ENCODE assay signal across 9 mouse cellular contexts in the genomic region with DNA sequence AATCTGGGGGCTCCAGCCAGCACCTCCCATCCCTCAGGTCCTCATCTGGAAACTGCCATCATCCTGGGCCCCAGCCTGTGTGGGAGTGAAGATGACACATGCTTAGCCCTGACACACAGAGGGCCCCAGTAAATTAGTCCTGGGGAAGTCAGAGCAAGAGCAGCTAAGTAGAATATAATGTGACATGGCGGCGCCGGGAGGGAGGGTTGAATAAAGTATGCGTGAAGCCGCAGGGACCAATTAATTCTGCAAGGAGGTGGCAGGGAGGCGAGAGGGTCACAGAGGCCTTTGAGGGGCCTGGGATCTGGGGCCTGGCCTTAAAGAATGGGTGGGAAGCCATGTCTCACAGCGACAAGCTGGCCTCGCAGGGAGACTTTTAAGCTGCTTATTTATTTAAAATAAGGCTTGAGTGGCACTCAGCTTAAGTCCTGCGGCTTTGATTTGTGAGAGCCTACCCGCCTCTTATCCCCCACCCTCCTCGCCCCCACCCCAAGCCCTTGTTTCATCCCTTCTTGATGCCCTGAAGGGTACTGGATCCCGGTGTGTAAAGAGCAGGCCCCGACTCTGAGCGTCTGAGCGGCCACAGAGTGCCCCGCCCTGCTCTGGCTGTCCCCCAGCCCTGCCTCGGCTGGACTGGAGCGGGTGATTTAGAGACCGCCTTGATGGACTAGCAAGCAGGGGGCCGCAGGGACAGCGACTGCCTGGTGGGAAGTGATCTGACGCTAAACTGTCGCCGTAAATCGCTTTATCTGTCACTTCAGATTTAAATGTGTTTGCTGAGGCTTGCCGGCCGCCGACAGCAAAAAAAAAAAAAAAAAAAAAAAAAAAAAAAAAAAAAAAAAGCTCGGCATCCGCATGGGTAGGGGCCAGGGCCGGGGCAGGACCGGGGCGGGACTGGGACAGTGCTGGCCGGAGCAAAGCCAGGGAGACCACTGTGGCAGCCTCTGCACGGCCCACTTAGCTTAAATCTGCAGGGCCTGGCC. TPM values are rescaled to one million over a fixed set of nuclear protein-coding genes. Genes with fewer than 3 reads are reported as not detected.
DNase-seq lines count a peak whose midpoint lies in the region; ATAC-seq and TF ChIP-seq lines count a peak whose summit lies in the region.
"Had no signal": no experiment of that assay in that cellular context is flagged by ENCODE, and none has a peak within 500 bp of the region (broad histone marks: within the 10 kb centered on the region; RNA-seq: fewer than 3 reads in every experiment).

No protein-coding gene starts in this region.

- peak overlapping the region; percentile 45 for H3K4me2 ChIP-seq in kidney, embryonic 16.5 days (replicated peaks; ENCODE audit: low read depth, low read length)
- H3K4me2 ChIP-seq in forebrain, postnatal 0 days (ENCODE audit: low read depth) = peak overlapping the region; percentile 23; the same call in 1 of the 2 replicates
- H3K4me2 ChIP-seq in limb, embryonic 12.5 days = peak overlapping the region; percentile 49
- H3K4me2 ChIP-seq in neural tube, embryonic 13.5 days = peak overlapping the region; percentile 36

- no peaks in the 10 kb centered on the region for H3K9me3 ChIP-seq in kidney, embryonic 16.5 days (ENCODE audit: low read length)
- H3K9me3 ChIP-seq in forebrain, postnatal 0 days (ENCODE audit: low read length) = no peaks in the 10 kb centered on the region
- no peaks in the 10 kb centered on the region for H3K9me3 ChIP-seq in limb, embryonic 12.5 days
- H3K9me3 ChIP-seq in neural tube, embryonic 13.5 days = no peaks in the 10 kb centered on the region

- H3K4me1 ChIP-seq in kidney, embryonic 16.5 days (ENCODE audit: insufficient read depth, low read length) = peaks cover 70% of the 10 kb centered on the region
- peaks cover 23% of the 10 kb centered on the region for H3K4me1 ChIP-seq in forebrain, postnatal 0 days (ENCODE audit: insufficient read depth)
- H3K4me1 ChIP-seq in limb, embryonic 12.5 days (replicated peaks) = peaks cover 58% of the 10 kb centered on the region
- H3K4me1 ChIP-seq in neural tube, embryonic 13.5 days (replicated peaks) = peaks cover 97% of the 10 kb centered on the region

- H3K27me3 ChIP-seq in kidney, embryonic 16.5 days (ENCODE audit: insufficient read depth, low read length) = 0 out of 2 replicates have a peak, but pooled peaks cover 10% of the 10 kb centered on the region
- no peaks in the 10 kb centered on the region for H3K27me3 ChIP-seq in forebrain, postnatal 0 days (ENCODE audit: insufficient read depth, low read length)
- H3K27me3 ChIP-seq in limb, embryonic 12.5 days = peaks cover 62% of the 10 kb centered on the region
- H3K27me3 ChIP-seq in neural tube, embryonic 13.5 days = peaks cover 54% of the 10 kb centered on the region

- H3K27ac ChIP-seq in kidney, embryonic 16.5 days (ENCODE audit: low read length) = peak overlapping the region; percentile 51
- no peak overlapping the region for H3K27ac ChIP-seq in forebrain, postnatal 0 days (ENCODE audit: low read depth, low read length)
- H3K27ac ChIP-seq in limb, embryonic 12.5 days = no peak overlapping the region; the same call in 1 of the 2 replicates
- peak overlapping the region; percentile 71 for H3K27ac ChIP-seq in neural tube, embryonic 13.5 days (replicated peaks)

- DNase-seq in kidney, adult 11 months = no peak
- DNase-seq in forebrain, postnatal 0 days = no peak
- no peak for DNase-seq in spleen, adult 12 weeks (ENCODE audit: low spot score)
- no peak for DNase-seq in cerebellum, adult 8-10 months
- no peak for DNase-seq in spleen, postnatal 36 days (ENCODE audit: low spot score in 2 of 2)

- no peaks in the 10 kb centered on the region for H3K36me3 ChIP-seq in kidney, embryonic 16.5 days (ENCODE audit: insufficient read depth, low read length)
- no peaks in the 10 kb centered on the region for H3K36me3 ChIP-seq in forebrain, postnatal 0 days (ENCODE audit: insufficient read depth)
- no peaks in the 10 kb centered on the region for H3K36me3 ChIP-seq in limb, embryonic 12.5 days
- no peaks in the 10 kb centered on the region for H3K36me3 ChIP-seq in neural tube, embryonic 13.5 days

- no peak for TF ChIP-seq CTCF in forebrain, postnatal 0 days (IDR thresholded peaks at IDR 0.05; ENCODE audit: low read depth)

- H3K9ac ChIP-seq in kidney, embryonic 16.5 days (replicated peaks; ENCODE audit: low read length) = peak overlapping the region; percentile 43; the same call in 1 of the 2 replicates
- no peak overlapping the region for H3K9ac ChIP-seq in forebrain, postnatal 0 days
- H3K9ac ChIP-seq in limb, embryonic 12.5 days (replicated peaks) = peak overlapping the region; percentile 53
- H3K9ac ChIP-seq in neural tube, embryonic 13.5 days = peak overlapping the region; percentile 55

- peak; percentile 69 for ATAC-seq in kidney, embryonic 16.5 days (ENCODE audit: low FRiP score, low TSS enrichment)
- no peak for ATAC-seq in forebrain, postnatal 0 days
- ATAC-seq in limb, embryonic 12.5 days (ENCODE audit: insufficient number of reproducible peaks, insufficient read depth, low FRiP score, low TSS enrichment, low read depth) = no peak
- ATAC-seq in neural tube, embryonic 13.5 days (ENCODE audit: low read depth) = no peak

- no peak overlapping the region for H3K4me3 ChIP-seq in kidney, embryonic 16.5 days (ENCODE audit: low read length)
- no peak overlapping the region for H3K4me3 ChIP-seq in forebrain, postnatal 0 days (ENCODE audit: low read depth, low read length)
- peak overlapping the region; percentile 20; the same call in 1 of the 2 replicates for H3K4me3 ChIP-seq in limb, embryonic 12.5 days (replicated peaks)
- H3K4me3 ChIP-seq in neural tube, embryonic 13.5 days = no peak overlapping the region
- H3K4me3 ChIP-seq: erythroblast, embryonic 14.5 days had no signal

- WGBS in kidney, embryonic 16.5 days = 6% methylated on average over 29 of the region's 35 CpGs
- WGBS in forebrain, postnatal 0 days = 13% methylated on average over 33 of the region's 35 CpGs
- WGBS in limb, embryonic 12.5 days = 4% methylated on average over 34 of the region's 35 CpGs
- WGBS in neural tube, embryonic 13.5 days = 1% methylated on average over 33 of the region's 35 CpGs

RNA-seq across cellular contexts. Expression of a gene that starts 13.5 kb away (rescaled TPM):
- 15.6 and 16.4 TPM in 2 replicates for polyA plus RNA-seq in kidney, embryonic 16.5 days (2015; fragmentation: Nextera tagmentation; extraction: Ambion mirVana)
- 8.1 and 9.4 TPM in 2 replicates for total RNA-seq in forebrain, postnatal 0 days (2014; rRNA removed)
- polyA plus RNA-seq in forebrain, postnatal 0 days (2015; fragmentation: Nextera tagmentation; extraction: Ambion mirVana) = 8.0 and 8.5 TPM in 2 replicates
- polyA plus RNA-seq in limb, embryonic 12.5 days (2016; fragmentation: Nextera tagmentation; extraction: Ambion mirVana) = 12.3 and 13.2 TPM in 2 replicates
- 4.4 and 5.2 TPM in 2 replicates for polyA plus RNA-seq in neural tube, embryonic 13.5 days (2015; fragmentation: Nextera tagmentation; extraction: Ambion mirVana)

RNA-seq across cellular contexts. Expression of a gene that starts 30.3 kb away (rescaled TPM):
- polyA plus RNA-seq in kidney, embryonic 16.5 days (2015; fragmentation: Nextera tagmentation; extraction: Ambion mirVana) = 305 and 314 TPM in 2 replicates
- 124 and 133 TPM in 2 replicates for total RNA-seq in forebrain, postnatal 0 days (2014; rRNA removed)
- polyA plus RNA-seq in forebrain, postnatal 0 days (2015; fragmentation: Nextera tagmentation; extraction: Ambion mirVana) = 146 and 156 TPM in 2 replicates
- polyA plus RNA-seq in limb, embryonic 12.5 days (2016; fragmentation: Nextera tagmentation; extraction: Ambion mirVana) = 292 and 312 TPM in 2 replicates
- polyA plus RNA-seq in neural tube, embryonic 13.5 days (2015; fragmentation: Nextera tagmentation; extraction: Ambion mirVana) = 244 and 248 TPM in 2 replicates

RNA-seq across cellular contexts. Expression of a gene that starts 35.5 kb away (rescaled TPM):
- 5.4 and 6.8 TPM in 2 replicates for polyA plus RNA-seq in kidney, embryonic 16.5 days (2015; fragmentation: Nextera tagmentation; extraction: Ambion mirVana)
- 8.1 and 8.8 TPM in 2 replicates for total RNA-seq in forebrain, postnatal 0 days (2014; rRNA removed)
- 6.7 and 11.3 TPM in 2 replicates for polyA plus RNA-seq in forebrain, postnatal 0 days (2015; fragmentation: Nextera tagmentation; extraction: Ambion mirVana)
- 3.5 and 4.4 TPM in 2 replicates for polyA plus RNA-seq in limb, embryonic 12.5 days (2016; fragmentation: Nextera tagmentation; extraction: Ambion mirVana)
- polyA plus RNA-seq in neural tube, embryonic 13.5 days (2015; fragmentation: Nextera tagmentation; extraction: Ambion mirVana) = 9.6 and 10.9 TPM in 2 replicates
- polyA plus RNA-seq: erythroblast, embryonic 14.5 days had no signal

RNA-seq across cellular contexts. Expression of a gene that starts 50.8 kb away (rescaled TPM):
- 5.7 and 6.4 TPM in 2 replicates for polyA plus RNA-seq in kidney, embryonic 16.5 days (2015; fragmentation: Nextera tagmentation; extraction: Ambion mirVana)
- 4.4 and 6.0 TPM in 2 replicates for total RNA-seq in forebrain, postnatal 0 days (2014; rRNA removed)
- 2.6 and 3.6 TPM in 2 replicates for polyA plus RNA-seq in forebrain, postnatal 0 days (2015; fragmentation: Nextera tagmentation; extraction: Ambion mirVana)
- 7.1 and 7.8 TPM in 2 replicates for polyA plus RNA-seq in limb, embryonic 12.5 days (2016; fragmentation: Nextera tagmentation; extraction: Ambion mirVana)
- polyA plus RNA-seq in neural tube, embryonic 13.5 days (2015; fragmentation: Nextera tagmentation; extraction: Ambion mirVana) = 4.4 and 4.9 TPM in 2 replicates

Comparison
In these comparisons a context has a peak if more than half of its experiments do, and no peak if none do; other contexts are left out.
1. H3K27ac ChIP-seq: peak in kidney, embryonic 16.5 days (single experiment) and neural tube, embryonic 13.5 days (single experiment); none in forebrain, postnatal 0 days (single experiment) and limb, embryonic 12.5 days (single experiment).
2. Peak in every context shown above with its lines, with median percentiles within 50 percentile points of each other: H3K4me2 ChIP-seq.